Mouse (Mus musculus): ENCODE data around the gene Scaf11. TPM values are rescaled to one million over a fixed set of nuclear protein-coding genes. Genes with fewer than 3 reads are reported as not detected.

Scaf11 gene
- polyA plus RNA-seq, 1 experiment from 2014 or later: 125 TPM

DNA sequence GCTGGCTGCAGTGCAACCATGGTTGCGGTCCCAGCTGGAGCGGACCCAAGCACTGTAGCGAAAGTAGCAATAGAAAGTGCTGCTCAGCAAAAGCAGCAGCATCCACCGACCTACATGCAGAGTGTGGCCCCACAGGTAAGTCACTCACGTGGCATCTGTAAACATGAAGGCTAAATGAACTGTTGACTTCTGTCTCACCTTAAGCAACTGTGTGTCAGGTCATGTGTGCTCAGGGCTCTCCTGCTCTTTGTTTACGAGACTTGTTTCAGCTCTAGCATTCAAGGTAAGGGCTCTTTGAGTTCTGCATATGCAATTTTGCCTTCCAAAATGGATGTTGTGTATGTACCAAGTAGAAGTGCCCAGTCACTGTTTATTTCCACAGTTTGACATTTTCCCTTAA lies 88.0 kb downstream of the Scaf11 start:
- WGBS: 95% methylated on average over 6 of the region's 6 CpGs
- no peak for DNase-seq (ENCODE audit: low spot score)
- Histone ChIP-seq H3K9me3 (replicated peaks) (no peaks in the 10 kb centered on the region), H3K36me3 (peaks cover 100% of the 10 kb centered on the region), H3K27ac (no peak overlapping the region), H3K4me1 (no peaks in the 10 kb centered on the region), H3K4me3 (no peak overlapping the region), H3K27me3 (ENCODE audit: low read depth, poor library complexity, severe bottlenecking) (no peaks in the 10 kb centered on the region)

DNA sequence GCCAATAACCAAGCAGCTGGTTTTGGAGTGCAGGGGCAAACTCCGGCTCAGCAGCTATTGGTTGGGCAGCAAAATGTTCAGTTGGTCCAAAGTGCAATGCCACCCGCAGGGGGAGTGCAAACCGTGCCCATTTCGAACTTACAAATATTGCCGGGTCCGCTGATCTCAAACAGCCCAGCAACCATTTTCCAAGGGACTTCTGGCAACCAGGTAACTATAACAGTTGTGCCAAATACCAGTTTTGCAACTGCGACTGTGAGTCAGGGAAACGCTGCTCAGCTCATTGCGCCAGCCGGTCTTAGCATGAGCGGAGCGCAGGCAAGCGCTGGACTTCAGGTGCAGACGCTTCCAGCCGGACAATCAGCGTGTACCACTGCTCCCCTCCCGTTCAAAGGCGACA lies 89.3 kb downstream of the Scaf11 start:
- Histone ChIP-seq H3K9me3 (replicated peaks) (no peaks in the 10 kb centered on the region), H3K27me3 (ENCODE audit: low read depth, poor library complexity, severe bottlenecking) (no peaks in the 10 kb centered on the region), H3K36me3 (peaks cover 100% of the 10 kb centered on the region), H3K27ac (no peak overlapping the region), H3K4me1 (no peaks in the 10 kb centered on the region), H3K4me3 (no peak overlapping the region)
- DNase-seq (ENCODE audit: low spot score): no peak
- WGBS: 95% methylated on average over 18 of the region's 18 CpGs

DNA sequence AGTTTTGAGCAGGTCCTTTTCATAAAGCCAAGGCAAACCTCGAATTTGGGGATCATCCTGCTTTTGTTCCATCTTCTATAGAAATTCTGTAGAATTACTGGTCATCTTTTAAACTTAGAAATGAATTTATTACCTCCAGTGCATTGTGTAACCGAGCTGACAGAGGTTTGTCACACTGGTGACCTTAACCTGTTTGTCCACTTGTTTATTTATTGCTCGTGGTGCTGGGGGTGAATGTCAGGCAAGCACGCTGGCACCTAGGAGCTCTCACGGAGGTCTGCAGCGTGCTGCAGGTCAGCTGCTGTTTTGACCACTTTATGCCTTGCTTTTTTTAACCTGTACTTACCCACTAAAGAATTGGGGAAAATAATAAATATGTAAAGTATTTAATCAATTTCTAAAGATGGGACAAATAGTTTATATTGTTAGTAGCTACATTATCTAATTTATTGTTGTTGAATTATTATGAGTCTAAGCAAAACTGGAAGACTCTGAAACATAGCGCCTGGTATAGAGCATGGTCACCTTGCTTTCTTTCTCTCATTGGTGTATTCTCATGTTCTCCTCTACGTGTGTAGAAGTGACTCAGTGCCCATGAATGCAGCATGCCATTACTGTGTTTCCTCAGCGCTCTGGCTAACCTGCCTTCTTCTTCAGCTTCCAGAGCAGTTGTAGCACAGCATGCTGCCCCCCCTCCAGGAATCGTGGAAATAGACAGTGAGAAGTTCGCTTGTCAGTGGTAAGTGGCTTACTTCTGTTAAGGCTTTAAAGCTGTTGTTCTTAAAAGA lies 94.3 kb downstream of the Scaf11 start:
- Histone ChIP-seq H3K27ac (no peak overlapping the region), H3K9me3 (replicated peaks) (no peaks in the 10 kb centered on the region), H3K27me3 (ENCODE audit: low read depth, poor library complexity, severe bottlenecking) (no peaks in the 10 kb centered on the region), H3K36me3 (peaks cover 100% of the 10 kb centered on the region), H3K4me1 (no peaks in the 10 kb centered on the region), H3K4me3 (no peak overlapping the region)
- WGBS: 88% methylated on average over 11 of the region's 11 CpGs
- DNase-seq (ENCODE audit: low spot score): no peak

DNA sequence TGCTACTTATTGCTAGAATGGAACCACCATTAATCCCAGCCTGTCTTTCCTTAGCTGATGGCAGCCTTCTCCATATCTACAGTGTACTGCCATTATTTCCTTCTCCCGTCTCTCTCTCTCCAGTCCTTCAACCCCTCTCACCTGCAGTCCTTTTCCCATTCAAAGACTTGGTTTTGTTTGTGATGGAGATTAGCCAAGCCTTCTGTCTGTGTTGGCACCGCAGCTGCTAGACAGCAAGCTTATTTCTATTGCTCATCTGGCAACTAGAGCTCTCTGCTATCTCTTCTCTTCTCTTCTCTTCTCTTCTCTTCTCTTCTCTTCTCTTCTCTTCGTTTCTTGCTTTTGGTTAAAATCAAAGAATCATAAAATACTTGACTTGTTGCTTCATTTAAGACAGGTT lies 95.3 kb downstream of the Scaf11 start:
- no peaks in the 10 kb centered on the region for H3K9me3 ChIP-seq (replicated peaks)
- H3K27ac ChIP-seq: no peak overlapping the region
- H3K4me3 ChIP-seq: no peak overlapping the region
- peaks cover 98% of the 10 kb centered on the region for H3K36me3 ChIP-seq
- no peaks in the 10 kb centered on the region for H3K27me3 ChIP-seq (ENCODE audit: low read depth, poor library complexity, severe bottlenecking)
- DNase-seq (ENCODE audit: low spot score): no peak
- WGBS: 89% methylated on average over 3 of the region's 3 CpGs
- H3K4me1 ChIP-seq: no peaks in the 10 kb centered on the region

Small RNAs within 50 kb of the gene (microRNA-seq; reads per million reads assigned to microRNA genes)
- not detected for gene Gm25397

Other genes with a start within 250 kb of the Scaf11 start
- 29.5 and 34.9 TPM in 2 replicates for gene Arid2, start 173.3 kb downstream of the Scaf11 start, polyA plus RNA-seq (2016; fragmentation: Nextera tagmentation; extraction: Ambion mirVana)
- 141 and 149 TPM in 2 replicates for gene Slc38a1, start 182.1 kb upstream of the Scaf11 start, polyA plus RNA-seq (2016; fragmentation: Nextera tagmentation; extraction: Ambion mirVana)
- 173 and 198 TPM in 2 replicates for gene Slc38a2, start 238.9 kb upstream of the Scaf11 start, polyA plus RNA-seq (2016; fragmentation: Nextera tagmentation; extraction: Ambion mirVana)